20 mouse cellular contexts compared by ENCODE assay signal in the genomic region with DNA sequence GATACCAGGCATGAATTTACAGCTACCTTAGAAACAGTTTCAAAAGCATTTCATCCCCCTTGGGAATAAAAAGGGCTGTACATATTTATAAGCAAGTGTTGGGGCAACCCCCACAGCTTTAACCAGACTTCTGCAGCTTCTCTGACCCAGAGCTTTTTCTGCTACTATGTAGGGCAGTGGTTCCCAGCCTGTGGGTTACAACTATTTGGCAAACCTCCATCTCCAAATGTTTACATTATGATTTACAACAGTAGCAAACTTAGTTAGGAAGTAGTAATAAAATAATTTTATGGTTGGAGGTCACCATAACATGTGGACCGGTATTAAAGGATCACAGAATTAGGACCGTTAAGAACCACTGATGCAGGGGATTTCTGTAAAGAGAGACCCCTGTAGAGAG.
"Had no signal": no experiment of that assay in that cellular context is flagged by ENCODE, and none has a peak within 500 bp of the region (broad histone marks: within the 10 kb centered on the region; RNA-seq: fewer than 3 reads in every experiment).

No protein-coding gene starts in this region.

- ATAC-seq: hindbrain, embryonic 16.5 days; midbrain, embryonic 13.5 days; midbrain, embryonic 16.5 days had no signal

- H3K4me1 ChIP-seq: liver, embryonic 13.5 days; megakaryocyte, embryonic 14.5 days; midbrain, embryonic 10.5 days; midbrain, embryonic 13.5 days; neural tube, embryonic 13.5 days; stomach, embryonic 15.5 days had no signal

- H3K4me3 ChIP-seq: limb, embryonic 13.5 days; liver, embryonic 13.5 days; lung, embryonic 15.5 days; megakaryocyte, embryonic 14.5 days; midbrain, embryonic 10.5 days; midbrain, embryonic 13.5 days; myocyte; neural tube, embryonic 13.5 days; stomach, embryonic 15.5 days had no signal

- H3K36me3 ChIP-seq: limb, embryonic 13.5 days; liver, embryonic 13.5 days; lung, embryonic 15.5 days; midbrain, embryonic 10.5 days; midbrain, embryonic 13.5 days; neural tube, embryonic 13.5 days; stomach, embryonic 15.5 days had no signal

- H3K4me2 ChIP-seq: limb, embryonic 13.5 days; liver, embryonic 13.5 days; lung, embryonic 15.5 days; midbrain, embryonic 13.5 days; neural tube, embryonic 13.5 days; stomach, embryonic 15.5 days had no signal

- H3K9ac ChIP-seq: limb, embryonic 13.5 days; liver, embryonic 13.5 days; lung, embryonic 15.5 days; midbrain, embryonic 13.5 days; neural tube, embryonic 13.5 days; stomach, embryonic 15.5 days had no signal

- DNase-seq: kidney, adult 8-10 months; kidney, postnatal 25 days; left cerebral cortex, postnatal 4 days; liver, embryonic 13.5 days; lung, postnatal 10 days; lung, postnatal 36 days; retina, postnatal 1 day; right cerebral cortex, postnatal 25 days; spleen, adult 18-20 months; thymus, postnatal 25 days had no signal

- H3K9me3 ChIP-seq: liver, embryonic 13.5 days; lung, embryonic 15.5 days; megakaryocyte, embryonic 14.5 days; neural tube, embryonic 13.5 days; stomach, embryonic 15.5 days had no signal

- H3K27me3 ChIP-seq: limb, embryonic 13.5 days; liver, embryonic 13.5 days; lung, embryonic 15.5 days; megakaryocyte, embryonic 14.5 days; midbrain, embryonic 13.5 days; neural tube, embryonic 13.5 days; stomach, embryonic 15.5 days had no signal

- H3K27ac ChIP-seq: limb, embryonic 13.5 days; liver, embryonic 13.5 days; lung, embryonic 15.5 days; midbrain, embryonic 10.5 days; midbrain, embryonic 13.5 days; neural tube, embryonic 13.5 days; stomach, embryonic 15.5 days had no signal
